Mouse (Mus musculus) lung, embryonic 16.5 days (tissue): ENCODE measurements around the gene Brwd3. TPM values are rescaled to one million over a fixed set of nuclear protein-coding genes. Genes with fewer than 3 reads are reported as not detected.
A peak's percentile ranks its signal among the peaks of the same experiment; 100 is the strongest.

Source experiments
- ATAC-seq: fragments of 200-750 bp; cut with Nextera tagmentation; 2 replicates; pipeline ENCODE4 v1.8.0; 2017; ENCODE audit warnings: low read depth, mild to moderate bottlenecking, moderate library complexity
- H3K27ac ChIP-seq: fragments of 300-500 bp; sonication (generic); 2 replicates; pipeline ENCODE4 v1.5.1; 2014; ENCODE audit warnings: mild to moderate bottlenecking, control low read depth, low read length
- H3K27me3 ChIP-seq: fragments of 300-500 bp; sonication (generic); 2 replicates; pipeline ENCODE4 v1.6.1; 2014; ENCODE audit warnings: low read depth, low read length, mixed read lengths; ENCODE audit not compliant: control insufficient read depth, insufficient read depth
- H3K36me3 ChIP-seq: fragments of 300-500 bp; sonication (generic); 2 replicates; pipeline ENCODE4 v1.6.1; 2014; ENCODE audit warnings: low read length; ENCODE audit not compliant: control insufficient read depth, insufficient read depth
- H3K4me1 ChIP-seq: fragments of 300-500 bp; sonication (generic); replicated peaks from 2 replicates; pipeline ENCODE4 v1.6.1; 2014; ENCODE audit warnings: low read length, mixed read lengths; ENCODE audit not compliant: control insufficient read depth, insufficient read depth
- H3K4me2 ChIP-seq: fragments of 300-500 bp; sonication (generic); 2 replicates; pipeline ENCODE4 v1.6.1; 2014; ENCODE audit warnings: low read depth, low read length, control low read depth
- H3K4me3 ChIP-seq: fragments of 300-500 bp; sonication (generic); 2 replicates; pipeline ENCODE4 v1.5.1; 2014; ENCODE audit warnings: mild to moderate bottlenecking, low read length, control low read depth
- H3K9ac ChIP-seq: fragments of 300-500 bp; sonication (generic); 2 replicates; pipeline ENCODE4 v1.6.1; 2014; ENCODE audit warnings: low read length, control low read depth
- H3K9me3 ChIP-seq: fragments of 300-500 bp; sonication (generic); 2 replicates; pipeline ENCODE4 v1.6.1; 2016; ENCODE audit warnings: low read length; ENCODE audit not compliant: control insufficient read depth
- WGBS: fragments of 180-500 bp; shearing (Covaris S2); extraction: QIAGEN DNeasy Blood & Tissue Kit; methylation state at CpG from one replicate; pipeline ENCODE4 v1.1.7; 2014; 5-methylcytosine and 5-hydroxymethylcytosine counted together
- polyA plus RNA-seq: library from polyadenylated mRNA; unstranded; fragments of >200 nt; fragmentation: Nextera tagmentation; extraction: Ambion mirVana; gene quantifications from 2 replicates; pipeline ENCODE4 v1.2.1, GENCODE M21; 2015

Gene Brwd3
- polyA plus RNA-seq, 1 experiment from 2014 or later = 2.8 TPM

DNA sequence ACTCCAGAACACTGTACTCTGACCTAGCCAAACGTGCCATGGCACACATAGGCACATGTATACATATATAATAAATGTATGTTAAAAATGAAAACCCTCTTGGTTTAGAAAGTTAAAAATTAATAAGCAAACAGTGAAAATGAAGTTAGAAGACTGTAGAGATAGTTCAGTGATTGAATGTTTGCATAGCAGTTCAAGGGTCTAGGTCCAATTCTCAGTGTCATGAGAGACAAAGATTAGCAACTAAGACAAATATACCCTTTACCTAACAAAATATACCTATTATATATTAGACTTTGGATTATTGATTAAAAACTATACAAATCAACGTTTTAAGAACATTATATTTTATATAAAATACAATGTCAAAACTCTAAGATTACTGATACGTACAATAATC lies 36.9 kb downstream of the Brwd3 start:
- no peak overlapping the region for H3K9ac ChIP-seq
- ATAC-seq = no peak
- no peaks in the 10 kb centered on the region for H3K27me3 ChIP-seq
- no peak overlapping the region for H3K4me2 ChIP-seq
- WGBS = 69% methylated on average over 3 of the region's 3 CpGs
- H3K27ac ChIP-seq = no peak overlapping the region
- no peaks in the 10 kb centered on the region for H3K9me3 ChIP-seq
- H3K36me3 ChIP-seq = no peaks in the 10 kb centered on the region
- H3K4me3 ChIP-seq = no peak overlapping the region
- H3K4me1 ChIP-seq = no peaks in the 10 kb centered on the region

GRCm38 (mm10) chrX:108783724-108784123 lies 50.4 kb downstream of the Brwd3 start:
- Histone ChIP-seq H3K4me1 (no peaks in the 10 kb centered on the region), H3K27me3 (no peaks in the 10 kb centered on the region), H3K4me3 (no peak overlapping the region), H3K9ac (no peak overlapping the region), H3K4me2 (no peak overlapping the region), H3K36me3 (no peaks in the 10 kb centered on the region), H3K9me3 (no peaks in the 10 kb centered on the region), H3K27ac (no peak overlapping the region)
- 87% methylated on average over 4 of the region's 4 CpGs for WGBS
- no peak for ATAC-seq

GRCm38 (mm10) chrX:108731755-108732154 lies 102.4 kb downstream of the Brwd3 start:
- H3K27ac ChIP-seq = no peak overlapping the region
- ATAC-seq = peak; percentile 62; the same call in 1 of the 2 replicates
- H3K36me3 ChIP-seq = no peaks in the 10 kb centered on the region
- H3K9ac ChIP-seq = no peak overlapping the region
- H3K9me3 ChIP-seq = no peaks in the 10 kb centered on the region
- no peak overlapping the region for H3K4me3 ChIP-seq
- no peak overlapping the region for H3K4me2 ChIP-seq
- H3K27me3 ChIP-seq = no peaks in the 10 kb centered on the region
- H3K4me1 ChIP-seq = no peaks in the 10 kb centered on the region

DNA sequence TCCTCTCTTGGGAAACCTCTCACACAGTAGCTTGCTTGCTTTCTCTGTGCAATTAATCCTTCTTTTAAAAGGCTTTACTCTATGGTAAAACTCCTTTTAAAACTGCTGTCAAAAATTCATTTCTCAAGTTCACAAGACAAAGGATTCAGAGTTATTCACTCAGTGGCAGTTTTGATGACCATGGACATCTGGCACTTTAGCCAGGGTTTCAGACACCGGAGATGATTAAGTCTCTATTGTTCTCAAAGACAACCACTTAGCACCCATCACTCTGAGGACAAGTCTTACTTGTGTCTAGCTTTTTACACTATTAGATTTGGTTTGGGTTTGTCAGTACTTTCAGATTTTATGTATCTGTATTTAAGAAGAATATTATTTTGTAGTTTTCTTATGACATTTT lies 104.6 kb downstream of the Brwd3 start:
- Histone ChIP-seq H3K27ac (no peak overlapping the region), H3K4me3 (no peak overlapping the region), H3K4me2 (no peak overlapping the region), H3K36me3 (no peaks in the 10 kb centered on the region), H3K27me3 (no peaks in the 10 kb centered on the region), H3K4me1 (no peaks in the 10 kb centered on the region), H3K9me3 (no peaks in the 10 kb centered on the region), H3K9ac (no peak overlapping the region)
- 63% methylated on average over 1 of the region's 1 CpGs for WGBS
- no peak for ATAC-seq

GRCm38 (mm10) chrX:108729068-108729467 lies 105.1 kb downstream of the Brwd3 start:
- H3K36me3 ChIP-seq = no peaks in the 10 kb centered on the region
- no peaks in the 10 kb centered on the region for H3K27me3 ChIP-seq
- no peak overlapping the region for H3K4me2 ChIP-seq
- no peak overlapping the region for H3K9ac ChIP-seq
- H3K4me3 ChIP-seq = no peak overlapping the region
- WGBS = 54% methylated on average over 3 of the region's 3 CpGs
- H3K4me1 ChIP-seq = no peaks in the 10 kb centered on the region
- ATAC-seq = peak; percentile 52
- H3K9me3 ChIP-seq = no peaks in the 10 kb centered on the region
- no peak overlapping the region for H3K27ac ChIP-seq

- 69% methylated on average over 3 of the region's 3 CpGs for WGBS
- ATAC-seq = no peak
- Histone ChIP-seq H3K4me2 (no peak overlapping the region), H3K27me3 (no peaks in the 10 kb centered on the region), H3K4me1 (no peaks in the 10 kb centered on the region), H3K36me3 (no peaks in the 10 kb centered on the region), H3K9me3 (no peaks in the 10 kb centered on the region), H3K4me3 (no peak overlapping the region), H3K9ac (no peak overlapping the region), H3K27ac (no peak overlapping the region)
Measured at GRCm38 (mm10) chrX:108728334-108728733, 105.8 kb downstream of the Brwd3 start.

DNA sequence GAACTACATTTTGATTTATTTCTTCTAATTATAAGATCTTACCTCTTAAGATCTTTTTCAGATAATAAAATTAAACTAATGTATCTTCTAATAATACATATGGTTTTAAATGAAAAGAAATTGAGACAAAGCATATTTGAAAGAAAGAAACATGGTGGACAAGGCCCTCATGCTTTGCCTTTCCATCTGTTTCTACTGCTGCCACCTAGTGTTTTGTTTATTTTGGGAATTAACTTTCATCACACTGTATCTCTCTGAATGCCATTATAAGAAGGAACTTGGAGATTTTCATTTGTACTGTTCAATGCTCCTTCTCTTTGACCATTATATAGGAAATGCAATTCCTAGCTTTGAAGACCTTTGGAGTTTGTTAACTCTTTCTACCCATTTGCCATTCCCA lies 109.9 kb downstream of the Brwd3 start:
- Histone ChIP-seq H3K9me3 (no peaks in the 10 kb centered on the region), H3K4me1 (no peaks in the 10 kb centered on the region), H3K36me3 (no peaks in the 10 kb centered on the region), H3K9ac (no peak overlapping the region), H3K27ac (no peak overlapping the region), H3K27me3 (no peaks in the 10 kb centered on the region), H3K4me2 (no peak overlapping the region), H3K4me3 (no peak overlapping the region)
- ATAC-seq = no peak

- Histone ChIP-seq H3K4me2 (no peak overlapping the region), H3K27me3 (no peaks in the 10 kb centered on the region), H3K27ac (no peak overlapping the region), H3K4me1 (no peaks in the 10 kb centered on the region), H3K9me3 (no peaks in the 10 kb centered on the region), H3K9ac (no peak overlapping the region), H3K36me3 (no peaks in the 10 kb centered on the region), H3K4me3 (no peak overlapping the region)
- 0 out of 2 replicates have a peak, but pooled peaks have one; percentile 12 for ATAC-seq
- 76% methylated on average over 1 of the region's 1 CpGs for WGBS
Measured at GRCm38 (mm10) chrX:108722447-108722846, 111.7 kb downstream of the Brwd3 start.

- WGBS = 83% methylated on average over 2 of the region's 2 CpGs
Measured at GRCm38 (mm10) chrX:108704312-108704711, 129.9 kb downstream of the Brwd3 start.

More at GRCm38 (mm10) chrX:108704312-108704711, 129.9 kb downstream of the Brwd3 start:
- no peak for ATAC-seq
- Histone ChIP-seq H3K4me2 (no peak overlapping the region), H3K9ac (no peak overlapping the region), H3K4me1 (no peaks in the 10 kb centered on the region), H3K4me3 (no peak overlapping the region), H3K36me3 (no peaks in the 10 kb centered on the region), H3K9me3 (no peaks in the 10 kb centered on the region), H3K27me3 (no peaks in the 10 kb centered on the region), H3K27ac (no peak overlapping the region)
